Mouse (Mus musculus) brain, embryonic 14.5 days (tissue): ENCODE data around the gene Ndfip2.

Source experiments
- CTCF ChIP-seq: fragments of 200-500 bp; IDR thresholded peaks from 2 replicates; pipeline ENCODE4 v1.5.1; 2012; ENCODE audit warnings: inconsistent platforms, mild to moderate bottlenecking, moderate library complexity, borderline replicate concordance; ENCODE audit not compliant: insufficient read depth, insufficient read length; ENCODE audit errors: extremely low read depth
- POLR2A ChIP-seq: fragments of 200-500 bp; IDR thresholded peaks from 2 replicates; pipeline ENCODE4 v1.6.1; 2012; ENCODE audit warnings: mild to moderate bottlenecking, inconsistent platforms, borderline replicate concordance; ENCODE audit not compliant: poor library complexity, insufficient read depth, insufficient read length, severe bottlenecking; ENCODE audit errors: extremely low read depth

DNA sequence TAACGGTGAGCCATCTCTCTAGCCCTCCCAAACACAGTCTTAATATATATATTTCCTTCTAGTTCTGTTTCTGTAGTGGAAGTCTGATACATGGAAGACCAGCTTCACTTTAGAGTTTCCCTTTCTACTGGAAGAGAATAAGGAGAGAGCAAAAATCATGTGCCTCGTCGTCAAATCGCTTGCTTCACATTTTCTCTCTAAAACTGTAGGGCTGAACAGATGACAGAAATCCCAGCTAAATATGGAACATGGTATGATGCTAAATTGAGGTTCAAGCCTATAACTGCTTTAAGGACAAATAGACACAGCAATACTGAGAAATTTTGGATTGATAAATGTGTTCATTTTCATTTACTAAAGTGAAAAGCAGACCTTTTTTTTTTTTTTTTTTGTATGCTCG, 4.0 kb upstream of the Ndfip2 start:
- no peak for TF ChIP-seq CTCF
- no peak for TF ChIP-seq POLR2A
